Mouse (Mus musculus): Measurements from ENCODE around the gene Ahnak2. TPM values are rescaled to one million over a fixed set of nuclear protein-coding genes. Genes with fewer than 3 reads are reported as not detected.
"Not testable (repeated sequence)": the region's sequence is repeated elsewhere in the genome, so short reads cannot be mapped to it uniquely, and the experiment has no call there.

Gene Ahnak2
- 1.4 TPM in 1 of 2 replicates, not detected in the other for polyA plus RNA-seq (2011; ENCODE audit: insufficient read depth, insufficient read length, low replicate concordance, missing spikeins)

DNA sequence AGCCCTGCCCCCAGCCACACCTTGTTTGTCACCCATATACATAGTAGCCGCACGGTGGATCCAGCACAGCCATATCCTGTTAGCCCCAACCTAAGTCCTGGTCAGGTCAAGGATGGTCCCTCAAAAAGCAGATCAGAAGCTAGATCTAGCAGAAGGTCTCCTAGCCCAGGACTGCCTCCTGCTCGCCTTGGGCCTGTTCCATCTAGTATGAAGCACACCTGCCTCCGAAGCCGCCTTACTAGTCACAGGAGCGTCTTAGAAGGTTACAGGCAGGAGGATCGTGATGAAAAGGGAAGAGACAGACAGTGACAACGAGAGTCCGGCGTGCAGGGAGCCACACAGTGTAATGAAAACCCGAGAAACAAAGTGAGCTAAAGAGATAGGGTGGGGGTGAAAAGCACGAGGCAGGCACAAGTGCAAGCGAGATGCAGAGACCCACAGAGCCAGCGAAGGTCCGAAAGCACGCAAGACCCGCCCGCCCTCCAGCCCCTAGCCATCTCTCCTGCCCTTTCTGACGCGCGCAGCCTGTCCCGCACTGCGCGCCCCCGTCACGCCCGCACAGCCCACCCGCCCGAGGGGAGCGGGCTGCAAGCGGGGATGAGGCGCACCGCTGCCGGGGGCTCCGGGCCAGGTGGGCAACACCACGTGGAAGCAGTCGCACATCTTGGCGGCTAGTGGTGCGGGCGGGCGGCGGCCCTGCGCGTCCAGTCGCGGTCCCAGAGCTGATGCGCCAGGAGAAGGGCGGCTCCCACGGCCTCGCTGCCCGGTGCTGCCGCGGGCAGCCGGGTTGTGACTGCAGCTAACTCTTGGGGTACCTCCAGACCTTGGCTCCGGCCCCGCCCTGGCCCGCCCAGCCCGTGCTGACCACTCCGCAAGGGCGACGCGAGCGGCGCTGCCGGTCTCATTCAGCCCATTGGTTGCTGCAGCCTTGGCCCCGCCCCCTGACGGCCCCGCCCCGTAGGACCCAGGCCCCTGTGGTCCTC is at the start of gene Ahnak2:
TSS of gene Ahnak2 (minus strand) at position 794 of the 983 bp plus-strand sequence.
- no peak within 1 kb of the TSS for H3K27ac ChIP-seq (ENCODE audit: control insufficient read depth, insufficient read depth, low read depth, low read length, poor library complexity)
- TF ChIP-seq CTCF (IDR thresholded peaks at IDR 0.05; ENCODE audit: control insufficient read depth, insufficient read depth, low read length): no peak
- TF ChIP-seq POLR2A (IDR thresholded peaks at IDR 0.05; ENCODE audit: borderline replicate concordance, control insufficient read depth, low read depth, low read length): no peak
- no peak within 1 kb of the TSS for H3K4me3 ChIP-seq (replicated peaks; ENCODE audit: control insufficient read depth, low read depth, low read length)
- no peaks in the 10 kb centered on the region for H3K4me1 ChIP-seq (ENCODE audit: control insufficient read depth, insufficient read depth, low read length)
- 6% methylated on average over 66 of the region's 69 CpGs for WGBS

DNA sequence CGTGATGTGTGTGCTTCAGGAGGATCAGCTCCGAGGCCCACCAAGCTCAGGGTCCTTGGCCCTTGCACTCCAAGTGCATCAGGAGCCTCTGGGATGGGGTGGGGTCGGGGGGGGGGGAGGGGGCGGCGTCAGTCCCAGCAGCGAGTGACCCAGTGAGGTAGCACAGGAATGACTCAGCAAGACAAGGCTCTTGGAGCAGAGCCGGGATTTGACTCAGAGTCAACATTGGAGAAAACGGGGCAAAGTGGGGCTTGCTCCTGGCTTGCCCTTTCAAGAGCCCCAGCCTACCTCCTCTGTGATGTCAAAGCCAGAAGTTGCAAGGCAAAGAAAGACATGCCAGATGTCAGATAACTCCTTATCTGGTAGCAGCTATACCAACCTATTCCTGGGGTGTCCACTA is 48.7 kb upstream of the Ahnak2 start:
- Histone ChIP-seq H3K4me1 (ENCODE audit: control insufficient read depth, insufficient read depth, low read length) (peaks cover 4% of the 10 kb centered on the region), H3K4me3 (replicated peaks; ENCODE audit: control insufficient read depth, low read depth, low read length) (no peak overlapping the region), H3K27ac (ENCODE audit: control insufficient read depth, insufficient read depth, low read depth, low read length, poor library complexity) (no peak overlapping the region)
- TF ChIP-seq POLR2A (IDR thresholded peaks at IDR 0.05; ENCODE audit: borderline replicate concordance, control insufficient read depth, low read depth, low read length): no peak
- 65% methylated on average over 8 of the region's 8 CpGs for WGBS

DNA sequence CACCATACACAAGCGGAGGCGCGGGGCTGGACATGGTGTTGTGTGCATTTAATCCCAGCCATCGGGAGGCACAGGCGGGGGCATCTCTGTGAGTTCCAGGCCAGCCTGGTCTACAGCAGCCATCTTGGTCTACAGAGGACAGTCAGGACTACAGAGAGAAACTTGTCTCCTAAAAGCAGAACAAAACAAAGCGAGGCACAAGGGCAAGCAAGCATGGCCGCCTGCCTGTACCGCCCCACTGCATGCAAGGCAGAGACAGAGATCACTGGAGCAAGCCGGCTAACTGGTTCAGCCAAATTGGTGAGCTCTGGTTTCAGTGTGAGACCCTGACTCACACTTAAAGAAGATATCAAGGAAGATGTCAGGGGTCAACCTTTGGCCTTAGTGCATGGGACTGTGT is 47.9 kb upstream of the Ahnak2 start:
- Histone ChIP-seq H3K27ac (ENCODE audit: control insufficient read depth, insufficient read depth, low read depth, low read length, poor library complexity) (no peak overlapping the region), H3K4me3 (replicated peaks; ENCODE audit: control insufficient read depth, low read depth, low read length) (no peak overlapping the region), H3K4me1 (ENCODE audit: control insufficient read depth, insufficient read depth, low read length) (peaks cover 4% of the 10 kb centered on the region)
- TF ChIP-seq POLR2A (IDR thresholded peaks at IDR 0.05; ENCODE audit: borderline replicate concordance, control insufficient read depth, low read depth, low read length) (no peak), CTCF (IDR thresholded peaks at IDR 0.05; ENCODE audit: control insufficient read depth, insufficient read depth, low read length) (no peak)
- WGBS: 83% methylated on average over 9 of the region's 9 CpGs

GRCm38 (mm10) chr12:112849235-112850022 is 47.0 kb upstream of the Ahnak2 start:
- H3K27ac ChIP-seq (ENCODE audit: control insufficient read depth, insufficient read depth, low read depth, low read length, poor library complexity): no peak overlapping the region
- TF ChIP-seq CTCF (IDR thresholded peaks at IDR 0.05; ENCODE audit: control insufficient read depth, insufficient read depth, low read length) (no peak), POLR2A (IDR thresholded peaks at IDR 0.05; ENCODE audit: borderline replicate concordance, control insufficient read depth, low read depth, low read length) (no peak)
- WGBS: 45% methylated on average over 11 of the region's 11 CpGs
- H3K4me3 ChIP-seq (replicated peaks; ENCODE audit: control insufficient read depth, low read depth, low read length): no peak overlapping the region
- peaks cover 3% of the 10 kb centered on the region; the same call in 1 of the 2 replicates for H3K4me1 ChIP-seq (ENCODE audit: control insufficient read depth, insufficient read depth, low read length)

GRCm38 (mm10) chr12:112847880-112848279 is 45.4 kb upstream of the Ahnak2 start:
- 85% methylated on average over 2 of the region's 2 CpGs for WGBS
- TF ChIP-seq POLR2A (IDR thresholded peaks at IDR 0.05; ENCODE audit: borderline replicate concordance, control insufficient read depth, low read depth, low read length) (no peak), CTCF (IDR thresholded peaks at IDR 0.05; ENCODE audit: control insufficient read depth, insufficient read depth, low read length) (no peak)
- Histone ChIP-seq H3K27ac (ENCODE audit: control insufficient read depth, insufficient read depth, low read depth, low read length, poor library complexity) (no peak overlapping the region), H3K4me1 (ENCODE audit: control insufficient read depth, insufficient read depth, low read length) (no peaks in the 10 kb centered on the region; the same call in 1 of the 2 replicates), H3K4me3 (replicated peaks; ENCODE audit: control insufficient read depth, low read depth, low read length) (no peak overlapping the region)

GRCm38 (mm10) chr12:112843803-112844202 is 41.3 kb upstream of the Ahnak2 start:
- H3K4me1 ChIP-seq (ENCODE audit: control insufficient read depth, insufficient read depth, low read length): peaks cover 2% of the 10 kb centered on the region; the same call in 1 of the 2 replicates
- 33% methylated on average over 3 of the region's 3 CpGs for WGBS
- H3K4me3 ChIP-seq (replicated peaks; ENCODE audit: control insufficient read depth, low read depth, low read length): no peak overlapping the region
- TF ChIP-seq POLR2A (IDR thresholded peaks at IDR 0.05; ENCODE audit: borderline replicate concordance, control insufficient read depth, low read depth, low read length) (no peak), CTCF (IDR thresholded peaks at IDR 0.05; ENCODE audit: control insufficient read depth, insufficient read depth, low read length) (peak; percentile 99)
- no peak overlapping the region for H3K27ac ChIP-seq (ENCODE audit: control insufficient read depth, insufficient read depth, low read depth, low read length, poor library complexity)

- WGBS: 81% methylated on average over 2 of the region's 2 CpGs
- H3K27ac ChIP-seq (ENCODE audit: control insufficient read depth, insufficient read depth, low read depth, low read length, poor library complexity); H3K4me3 ChIP-seq (replicated peaks; ENCODE audit: control insufficient read depth, low read depth, low read length); H3K4me1 ChIP-seq (ENCODE audit: control insufficient read depth, insufficient read depth, low read length): not testable (repeated sequence)
These were observed 39.7 kb upstream of the Ahnak2 start for GRCm38 (mm10) chr12:112842128-112842527.

DNA sequence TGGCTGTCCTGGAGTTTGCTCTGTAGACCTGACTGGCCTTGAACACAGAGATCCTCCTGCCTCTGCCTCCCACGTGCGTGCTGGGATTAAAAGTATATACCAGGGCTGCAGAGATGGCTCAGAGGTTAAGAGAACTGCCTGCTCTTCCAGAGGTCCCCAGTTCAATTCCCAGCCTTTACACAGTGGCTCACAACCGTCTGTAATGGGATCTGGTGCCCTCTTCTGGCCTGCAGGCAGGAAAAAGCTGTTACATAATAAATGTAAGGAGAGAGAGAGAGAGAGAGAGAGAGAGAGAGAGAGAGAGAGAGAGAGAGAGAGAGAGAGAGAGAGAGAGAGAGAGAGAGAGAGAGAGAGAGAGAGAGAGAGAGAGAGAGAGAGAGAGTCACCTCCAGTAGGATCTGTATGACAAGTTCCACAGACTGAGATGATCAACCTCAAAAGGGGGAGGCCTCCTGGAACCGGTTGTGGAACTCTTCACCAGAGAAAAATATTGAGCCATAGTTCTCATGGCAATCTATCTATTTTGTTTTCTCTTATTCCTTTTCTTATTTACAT is 39.0 kb upstream of the Ahnak2 start:
- H3K27ac ChIP-seq (ENCODE audit: control insufficient read depth, insufficient read depth, low read depth, low read length, poor library complexity); H3K4me3 ChIP-seq (replicated peaks; ENCODE audit: control insufficient read depth, low read depth, low read length); H3K4me1 ChIP-seq (ENCODE audit: control insufficient read depth, insufficient read depth, low read length): not testable (repeated sequence)
- WGBS: 64% methylated on average over 4 of the region's 4 CpGs
